Comparison of ENCODE assay signal across 17 mouse cellular contexts in the genomic region with DNA sequence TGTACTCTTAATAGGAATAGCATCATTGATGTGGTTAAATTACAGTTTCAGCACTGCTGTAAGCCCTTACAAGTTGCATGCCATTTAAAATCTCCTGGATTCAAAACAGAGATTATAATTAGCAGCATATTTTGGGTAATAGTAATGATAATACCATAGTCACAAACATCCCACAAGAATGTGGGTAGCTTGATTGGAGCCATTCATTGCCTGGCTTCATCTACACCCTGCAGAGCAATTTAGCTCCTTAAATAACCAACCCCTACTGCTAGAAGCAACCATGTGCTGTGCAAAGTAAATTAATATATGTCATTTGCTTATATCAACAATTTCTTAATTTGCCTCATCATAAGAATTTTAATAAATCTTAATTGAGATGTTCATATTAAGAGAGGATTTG.
"Had no signal": no experiment of that assay in that cellular context is flagged by ENCODE, and none has a peak within 500 bp of the region (broad histone marks: within the 10 kb centered on the region; RNA-seq: fewer than 3 reads in every experiment).

No protein-coding gene starts in this region.

- H3K4me3 ChIP-seq: limb, embryonic 12.5 days; liver, embryonic 13.5 days; lung, embryonic 15.5 days; megakaryocyte, embryonic 14.5 days had no signal

- H3K27ac ChIP-seq: kidney, postnatal 0 days; limb, embryonic 12.5 days; liver, embryonic 13.5 days; lung, embryonic 15.5 days; macrophage had no signal

- H3K4me2 ChIP-seq: limb, embryonic 12.5 days; liver, embryonic 13.5 days; lung, embryonic 15.5 days; midbrain, embryonic 11.5 days had no signal

- ATAC-seq: liver, postnatal 0 days; midbrain, embryonic 16.5 days had no signal

- H3K9ac ChIP-seq: limb, embryonic 12.5 days; liver, embryonic 13.5 days; liver, postnatal 0 days; lung, embryonic 15.5 days had no signal

- H3K9me3 ChIP-seq: limb, embryonic 12.5 days; liver, embryonic 13.5 days; lung, embryonic 15.5 days; megakaryocyte, embryonic 14.5 days had no signal

- H3K4me1 ChIP-seq: limb, embryonic 12.5 days; liver, embryonic 13.5 days; lung, embryonic 15.5 days; megakaryocyte, embryonic 14.5 days had no signal

- H3K36me3 ChIP-seq: limb, embryonic 12.5 days; liver, embryonic 13.5 days; lung, embryonic 15.5 days had no signal

- DNase-seq: kidney, adult 9 months; kidney, postnatal 36 days; layer of hippocampus, adult 9-11 months; layer of hippocampus, postnatal 36 days; liver; liver, embryonic 13.5 days; liver, postnatal 0 days; lung, postnatal 14 days; right cerebral cortex, postnatal 14 days; thymus, postnatal 36 days had no signal

- H3K27me3 ChIP-seq: limb, embryonic 12.5 days; liver, embryonic 13.5 days; lung, embryonic 15.5 days; megakaryocyte, embryonic 14.5 days had no signal
